Mouse (Mus musculus) olfactory bulb, adult 2 months (tissue): ENCODE measurements around the gene Rab35. TPM values are rescaled to one million over a fixed set of nuclear protein-coding genes. Genes with fewer than 3 reads are reported as not detected.

ENCODE experiments used
- H3K27ac ChIP-seq: fragments of 200-500 bp; 2 replicates; pipeline ENCODE4 v1.5.1; 2012; ENCODE audit warnings: low read depth, low read length; ENCODE audit not compliant: insufficient read depth
- H3K4me1 ChIP-seq: fragments of 200-500 bp; 2 replicates; pipeline ENCODE4 v1.6.1; 2012; ENCODE audit warnings: low read length; ENCODE audit not compliant: control insufficient read depth, insufficient read depth
- H3K4me3 ChIP-seq: fragments of 200-500 bp; 2 replicates; pipeline ENCODE4 v1.5.1; 2012; ENCODE audit warnings: mild to moderate bottlenecking, low read depth, low read length, moderate library complexity; ENCODE audit not compliant: insufficient read depth
- CTCF ChIP-seq: fragments of 200-500 bp; IDR thresholded peaks from 2 replicates; pipeline ENCODE4 v1.5.1; 2012; ENCODE audit warnings: low read depth, mild to moderate bottlenecking, low read length, moderate library complexity; ENCODE audit not compliant: insufficient read depth
- POLR2A ChIP-seq: fragments of 200-500 bp; IDR thresholded peaks from 2 replicates; pipeline ENCODE4 v1.6.1; 2012; ENCODE audit warnings: mild to moderate bottlenecking, low read depth, low read length, moderate library complexity; ENCODE audit not compliant: insufficient read depth
- WGBS: fragments of 180-500 bp; shearing (Covaris S2); methylation state at CpG from one replicate; pipeline ENCODE4 v1.1.7; 2018; 5-methylcytosine and 5-hydroxymethylcytosine counted together
- polyA plus RNA-seq: library from polyadenylated mRNA; stranded (reverse); fragments of >200 nt; gene quantifications from 2 replicates; pipeline ENCODE4 v1.2.4, GENCODE M21; 2012; ENCODE audit warnings: low replicate concordance; ENCODE audit not compliant: missing spikeins, insufficient read depth, insufficient read length

The Rab35 gene
- polyA plus RNA-seq, 1 experiment, result not detected

DNA sequence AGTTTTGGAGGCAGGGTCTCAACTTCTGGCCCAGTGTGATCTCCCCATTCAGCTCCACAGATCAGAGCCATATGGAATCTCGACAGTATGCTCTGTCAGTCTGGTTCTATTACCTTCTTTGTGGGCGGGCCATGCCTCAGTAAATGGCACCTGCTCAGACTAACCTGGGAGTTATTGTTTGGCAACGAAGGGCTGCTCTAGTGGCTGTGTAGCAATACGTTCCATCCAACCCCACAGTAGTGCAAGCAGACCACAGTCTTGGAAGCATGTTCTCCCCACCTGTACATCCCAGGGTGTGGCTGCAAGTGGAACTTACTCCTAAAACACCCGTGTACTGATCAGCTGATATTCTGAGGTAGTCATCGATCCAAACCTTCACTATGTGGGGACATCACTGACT, 25.0 kb downstream of the Rab35 start:
- no peak for TF ChIP-seq POLR2A
- TF ChIP-seq CTCF, result no peak
- Histone ChIP-seq H3K4me3 (no peak overlapping the region), H3K4me1 (peaks cover 7% of the 10 kb centered on the region), H3K27ac (no peak overlapping the region)
- 84% methylated on average over 6 of the region's 6 CpGs for WGBS

DNA sequence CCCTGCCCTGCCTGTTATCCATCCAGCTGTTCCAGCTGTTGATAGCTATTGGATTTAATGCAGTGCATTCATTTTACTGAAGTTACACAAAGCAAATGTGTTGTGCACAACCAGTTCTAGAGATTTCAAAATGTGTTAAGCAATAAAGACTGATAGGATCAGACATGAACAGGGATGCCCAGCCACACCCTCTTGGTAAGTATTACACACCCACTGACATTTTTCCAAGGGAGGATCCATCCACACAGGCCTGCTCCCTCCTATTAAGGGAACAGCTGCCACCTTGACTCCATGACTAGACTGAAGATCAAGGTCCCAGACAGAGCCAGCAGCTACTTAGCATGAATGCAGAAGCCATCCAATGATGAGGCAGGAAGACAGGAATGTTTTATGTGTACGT, 25.5 kb downstream of the Rab35 start:
- no peak for TF ChIP-seq CTCF
- no peak for TF ChIP-seq POLR2A
- peaks cover 2% of the 10 kb centered on the region; the same call in 1 of the 2 replicates for H3K4me1 ChIP-seq
- no peak overlapping the region for H3K27ac ChIP-seq
- no peak overlapping the region for H3K4me3 ChIP-seq
- WGBS, result 84% methylated on average over 1 of the region's 1 CpGs

DNA sequence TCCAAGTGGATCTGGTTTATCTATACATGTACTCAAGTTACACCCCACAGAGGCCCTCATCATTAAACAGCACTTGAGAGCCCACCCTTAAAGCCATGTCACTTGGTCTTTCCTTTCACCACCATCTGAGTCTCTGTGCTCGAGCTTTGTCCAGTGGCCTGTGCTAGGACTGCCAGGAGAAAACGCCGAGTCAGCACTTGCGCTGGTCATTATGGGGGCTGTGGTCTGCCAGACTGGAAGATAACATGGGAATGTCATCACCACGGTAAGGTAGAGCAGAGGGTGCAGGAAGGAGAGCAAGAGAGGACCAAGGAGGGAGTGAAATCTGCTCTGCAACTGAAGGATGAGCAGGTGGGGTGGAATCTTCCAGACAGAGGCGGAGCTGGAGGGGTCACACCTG, 26.6 kb downstream of the Rab35 start:
- H3K4me1 ChIP-seq, result no peaks in the 10 kb centered on the region
- no peak for TF ChIP-seq CTCF
- no peak for TF ChIP-seq POLR2A
- no peak overlapping the region for H3K4me3 ChIP-seq
- 90% methylated on average over 6 of the region's 6 CpGs for WGBS
- H3K27ac ChIP-seq, result no peak overlapping the region

DNA sequence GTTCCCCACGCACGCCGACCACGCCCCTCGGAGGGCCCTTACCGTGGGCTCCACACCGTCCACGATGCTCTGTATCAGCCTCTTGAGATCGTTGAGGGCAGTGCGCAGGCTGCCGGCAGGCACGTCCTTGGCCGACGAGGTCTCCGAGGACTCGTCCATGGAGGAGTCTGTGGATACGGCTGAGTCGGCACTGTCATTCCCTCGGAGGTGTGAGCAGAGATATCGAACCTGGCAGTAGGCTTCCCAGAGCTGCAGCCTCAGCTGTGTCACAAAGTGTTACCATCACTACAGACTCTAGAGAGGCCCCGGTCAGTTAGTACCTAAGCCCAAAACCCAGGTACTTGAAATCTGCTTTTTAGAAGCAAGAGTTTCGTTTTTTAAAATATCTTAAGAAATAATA, 30.9 kb downstream of the Rab35 start:
- TF ChIP-seq POLR2A, result no peak
- no peak for TF ChIP-seq CTCF
- H3K4me1 ChIP-seq, result peaks cover 8% of the 10 kb centered on the region
- 88% methylated on average over 22 of the region's 22 CpGs for WGBS
- H3K4me3 ChIP-seq, result no peak overlapping the region
- H3K27ac ChIP-seq, result no peak overlapping the region

DNA sequence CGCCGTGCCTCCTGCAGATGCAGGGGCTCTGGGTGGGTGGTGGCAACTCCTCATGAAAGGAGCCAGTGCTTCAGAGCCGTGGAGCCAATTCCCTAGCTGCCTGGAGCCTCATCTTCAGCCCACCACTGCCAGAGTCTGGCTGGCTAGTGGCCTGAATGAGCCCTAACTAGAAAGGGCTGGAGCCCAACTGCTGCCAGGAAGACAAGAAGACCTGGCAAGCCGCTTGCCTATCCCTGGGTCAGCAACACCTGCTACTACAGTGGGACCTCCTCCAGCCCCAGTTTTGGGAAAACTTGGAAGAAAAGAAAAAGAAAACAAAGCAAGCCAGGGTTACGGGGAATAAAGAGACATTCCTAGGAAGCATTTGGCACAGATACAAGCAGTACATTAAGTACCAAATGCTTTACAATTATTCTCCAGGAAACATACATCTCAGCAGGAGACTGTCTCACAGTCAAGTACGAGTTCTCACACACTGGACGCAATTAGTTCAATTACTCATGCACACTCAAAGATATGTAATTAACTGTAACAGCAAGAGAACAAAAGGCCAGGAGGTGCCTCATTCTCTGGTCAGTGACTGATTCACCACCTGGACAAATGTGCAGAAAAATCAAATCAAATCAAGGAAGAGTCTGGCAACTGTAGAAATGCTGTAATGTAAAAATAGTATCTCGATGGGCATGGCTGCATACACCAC, 34.8 kb downstream of the Rab35 start:
- Histone ChIP-seq H3K27ac (no peak overlapping the region), H3K4me1 (peaks cover 8% of the 10 kb centered on the region), H3K4me3 (no peak overlapping the region)
- 27% methylated on average over 8 of the region's 8 CpGs for WGBS
- TF ChIP-seq CTCF, result no peak
- no peak for TF ChIP-seq POLR2A

DNA sequence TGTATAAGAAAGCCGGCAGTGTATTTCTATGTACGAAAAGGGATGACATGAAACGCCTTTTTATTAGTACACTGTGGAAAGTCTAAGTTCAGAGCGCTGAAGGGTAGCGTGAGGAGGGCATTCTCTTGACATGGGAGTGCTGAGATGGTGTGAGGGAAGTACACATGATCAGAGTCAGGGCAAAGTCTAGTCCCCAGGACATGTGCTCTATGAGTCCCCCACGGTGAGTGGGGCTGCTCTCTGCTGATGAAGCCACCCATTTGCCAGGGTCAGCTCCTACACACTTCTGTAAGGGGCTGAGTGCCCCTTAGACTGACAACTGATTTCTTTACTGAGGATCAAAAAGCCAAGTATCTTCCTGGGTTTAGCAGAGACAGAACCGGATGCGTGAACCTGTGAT, 35.5 kb downstream of the Rab35 start:
- Histone ChIP-seq H3K4me3 (no peak overlapping the region), H3K27ac (no peak overlapping the region), H3K4me1 (peaks cover 8% of the 10 kb centered on the region)
- 80% methylated on average over 8 of the region's 8 CpGs for WGBS
- TF ChIP-seq POLR2A (no peak), CTCF (no peak)

DNA sequence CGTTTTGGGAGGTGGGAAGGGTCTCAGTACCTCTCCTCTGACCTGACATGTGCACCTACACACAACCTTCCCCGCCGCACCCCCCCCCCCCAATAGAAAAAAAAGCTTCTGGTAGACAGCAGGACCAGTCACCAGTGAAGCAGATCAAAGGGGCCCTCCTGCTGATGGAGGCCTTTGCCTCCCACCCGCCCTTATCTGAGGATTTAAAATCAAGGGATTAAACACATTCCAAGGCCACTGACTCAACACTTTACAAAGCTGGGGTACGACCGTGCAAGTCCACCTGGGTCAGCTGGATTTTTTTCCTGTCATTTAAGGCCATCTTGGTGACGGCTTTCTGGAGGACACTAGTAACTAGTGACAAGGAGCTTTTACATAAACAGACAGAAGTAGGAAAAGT, 36.2 kb downstream of the Rab35 start:
- Histone ChIP-seq H3K27ac (no peak overlapping the region), H3K4me3 (no peak overlapping the region), H3K4me1 (peaks cover 8% of the 10 kb centered on the region)
- TF ChIP-seq CTCF (no peak), POLR2A (no peak)
- 66% methylated on average over 7 of the region's 7 CpGs for WGBS

DNA sequence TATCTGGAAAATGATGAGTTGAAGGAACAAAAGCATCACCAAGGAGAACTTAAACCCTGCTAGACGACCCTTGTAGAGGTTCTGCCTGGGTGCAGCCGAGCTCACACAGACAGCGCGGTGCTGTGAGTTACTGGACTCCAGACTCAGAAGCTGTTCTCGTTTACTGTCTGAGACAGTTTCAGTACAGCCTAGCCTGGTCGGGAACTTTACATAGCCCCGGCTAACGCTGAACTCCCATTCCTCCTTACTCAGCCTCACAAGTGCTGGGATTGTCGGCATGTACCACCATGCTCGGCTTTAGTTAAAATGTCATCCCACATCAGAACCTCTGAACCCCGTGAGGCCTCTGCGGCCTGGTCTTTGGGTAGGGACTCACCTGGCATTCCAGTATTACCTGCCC, 37.3 kb downstream of the Rab35 start:
- Histone ChIP-seq H3K4me3 (no peak overlapping the region), H3K4me1 (peaks cover 8% of the 10 kb centered on the region), H3K27ac (no peak overlapping the region)
- TF ChIP-seq POLR2A, result no peak
- TF ChIP-seq CTCF, result no peak
- WGBS, result 90% methylated on average over 12 of the region's 12 CpGs

DNA sequence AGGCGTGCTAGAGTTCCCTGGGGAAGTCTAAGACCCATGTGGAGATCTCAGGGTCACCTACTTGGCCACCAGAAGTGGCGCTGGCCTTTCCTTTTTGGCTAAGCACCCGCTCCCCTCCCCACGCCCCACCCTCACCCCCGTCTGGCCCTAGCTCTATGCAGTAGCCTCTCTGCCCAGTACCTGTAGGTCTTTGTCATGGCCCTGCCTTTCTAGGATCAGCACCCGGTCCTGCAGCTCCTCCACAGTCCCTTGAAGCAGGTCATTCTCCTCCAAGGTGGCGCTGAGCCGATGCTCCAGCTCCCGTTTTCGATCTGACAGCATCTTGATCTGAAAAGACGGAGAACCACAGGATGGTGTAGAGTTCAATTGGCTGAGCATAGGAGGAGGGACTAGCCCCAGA, 38.3 kb downstream of the Rab35 start:
- Histone ChIP-seq H3K27ac (no peak overlapping the region), H3K4me1 (peaks cover 12% of the 10 kb centered on the region), H3K4me3 (no peak overlapping the region)
- WGBS, result 95% methylated on average over 11 of the region's 11 CpGs
- TF ChIP-seq CTCF, result no peak
- no peak for TF ChIP-seq POLR2A
